Mouse (Mus musculus) heart, embryonic 12.5 days (tissue): Measurements from ENCODE around the gene Rmnd5b. TPM values are rescaled to one million over a fixed set of nuclear protein-coding genes. Genes with fewer than 3 reads are reported as not detected.
A peak's percentile ranks its signal among the peaks of the same experiment; 100 is the strongest.

Experiments used
- ATAC-seq: fragments of 200-750 bp; cut with Nextera tagmentation; 2 replicates; pipeline ENCODE4 v1.8.0; 2017; ENCODE audit warnings: moderate TSS enrichment, moderate library complexity; ENCODE audit not compliant: insufficient number of reproducible peaks, low FRiP score
- H3K27ac ChIP-seq: fragments of 300-500 bp; sonication (generic); 2 replicates; pipeline ENCODE4 v1.5.1; 2016; ENCODE audit warnings: mild to moderate bottlenecking, moderate library complexity; ENCODE audit not compliant: poor library complexity, severe bottlenecking
- H3K27me3 ChIP-seq: fragments of 300-500 bp; sonication (generic); replicated peaks from 2 replicates; pipeline ENCODE4 v1.6.1; 2016; ENCODE audit warnings: mild to moderate bottlenecking, moderate library complexity
- H3K36me3 ChIP-seq: fragments of 300-500 bp; sonication (generic); 2 replicates; pipeline ENCODE4 v1.6.1; 2016; ENCODE audit warnings: mild to moderate bottlenecking, moderate library complexity
- H3K4me1 ChIP-seq: fragments of 300-500 bp; sonication (generic); replicated peaks from 2 replicates; pipeline ENCODE4 v1.6.1; 2016; ENCODE audit warnings: mild to moderate bottlenecking
- H3K4me2 ChIP-seq: fragments of 300-500 bp; sonication (generic); 2 replicates; pipeline ENCODE4 v1.6.1; 2016; ENCODE audit warnings: mild to moderate bottlenecking, moderate library complexity
- H3K4me3 ChIP-seq: fragments of 300-500 bp; sonication (generic); 2 replicates; pipeline ENCODE4 v1.5.1; 2016; ENCODE audit warnings: mild to moderate bottlenecking
- H3K9ac ChIP-seq: fragments of 300-500 bp; sonication (generic); 2 replicates; pipeline ENCODE4 v1.6.1; 2016; ENCODE audit warnings: mild to moderate bottlenecking, moderate library complexity
- H3K9me3 ChIP-seq: fragments of 300-500 bp; sonication (generic); replicated peaks from 2 replicates; pipeline ENCODE4 v1.6.1; 2016; ENCODE audit warnings: mild to moderate bottlenecking, moderate library complexity
- WGBS: fragments of 180-500 bp; shearing (Covaris S2); methylation state at CpG from one replicate; pipeline ENCODE4 v1.1.7; 2016; 5-methylcytosine and 5-hydroxymethylcytosine counted together
- polyA plus RNA-seq: library from polyadenylated mRNA; unstranded; fragments of >200 nt; fragmentation: Nextera tagmentation; extraction: Ambion mirVana; gene quantifications from 2 replicates; pipeline ENCODE4 v1.2.1, GENCODE M21; 2016

The Rmnd5b gene
- polyA plus RNA-seq, 1 experiment from 2014 or later: 28.5 TPM

DNA sequence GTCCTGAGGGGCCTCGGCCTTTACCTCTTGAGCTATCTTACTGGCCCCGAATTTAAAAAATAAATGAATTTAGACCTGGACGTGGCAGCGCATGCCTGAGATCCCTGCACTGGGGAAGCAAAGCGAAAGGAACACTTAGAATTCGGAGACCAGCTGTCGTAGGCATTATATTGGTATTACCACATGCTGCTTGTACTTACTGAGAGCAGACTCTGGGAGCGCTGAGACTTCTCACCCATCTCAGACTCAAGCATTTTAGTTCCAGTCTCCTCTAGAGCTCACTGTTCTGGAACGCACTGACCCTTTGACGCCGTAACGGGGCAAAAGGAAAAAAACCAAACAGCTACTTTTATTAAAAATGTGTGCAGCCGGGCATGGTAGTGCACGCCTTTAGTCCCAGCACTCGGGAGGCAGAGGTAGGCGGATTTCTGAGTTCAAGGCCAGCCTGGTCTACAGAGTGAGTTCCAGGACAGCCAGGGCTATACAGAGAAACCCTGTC lies 26.2 kb upstream of the Rmnd5b start:
- Histone ChIP-seq H3K4me1 (peaks cover 8% of the 10 kb centered on the region), H3K27me3 (no peaks in the 10 kb centered on the region; the same call in 1 of the 2 replicates), H3K9me3 (no peaks in the 10 kb centered on the region), H3K4me2 (no peak overlapping the region), H3K36me3 (no peaks in the 10 kb centered on the region), H3K9ac (no peak overlapping the region), H3K27ac (no peak overlapping the region), H3K4me3 (no peak overlapping the region)
- no peak for ATAC-seq
- 79% methylated on average over 16 of the region's 16 CpGs for WGBS

DNA sequence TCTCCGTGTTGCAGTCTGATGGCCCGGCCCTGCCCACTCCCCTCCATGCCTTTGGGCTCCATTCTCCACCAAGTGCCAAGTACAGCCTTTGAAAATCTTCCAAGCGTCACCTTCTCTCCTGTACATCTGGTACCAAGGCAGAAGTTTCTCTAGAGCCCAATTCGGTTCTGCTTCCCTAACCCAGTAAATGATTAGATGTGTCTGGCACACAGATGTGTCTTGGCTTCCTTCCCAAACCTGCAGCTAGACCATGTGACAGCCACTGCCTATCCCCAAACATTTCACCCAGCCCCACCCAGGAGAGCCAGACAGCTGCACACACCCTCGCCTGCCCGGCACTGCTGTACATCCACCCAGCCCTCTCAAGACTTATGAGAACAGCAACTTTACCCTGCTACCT lies 23.0 kb upstream of the Rmnd5b start:
- Histone ChIP-seq H3K9me3 (no peaks in the 10 kb centered on the region), H3K4me3 (no peak overlapping the region), H3K9ac (no peak overlapping the region; the same call in 1 of the 2 replicates), H3K36me3 (no peaks in the 10 kb centered on the region), H3K4me2 (no peak overlapping the region), H3K27me3 (peaks cover 3% of the 10 kb centered on the region; the same call in 1 of the 2 replicates), H3K4me1 (peaks cover 8% of the 10 kb centered on the region), H3K27ac (no peak overlapping the region)
- WGBS: 65% methylated on average over 6 of the region's 6 CpGs
- ATAC-seq: 0 out of 2 replicates have a peak, but pooled peaks have one; percentile 33

DNA sequence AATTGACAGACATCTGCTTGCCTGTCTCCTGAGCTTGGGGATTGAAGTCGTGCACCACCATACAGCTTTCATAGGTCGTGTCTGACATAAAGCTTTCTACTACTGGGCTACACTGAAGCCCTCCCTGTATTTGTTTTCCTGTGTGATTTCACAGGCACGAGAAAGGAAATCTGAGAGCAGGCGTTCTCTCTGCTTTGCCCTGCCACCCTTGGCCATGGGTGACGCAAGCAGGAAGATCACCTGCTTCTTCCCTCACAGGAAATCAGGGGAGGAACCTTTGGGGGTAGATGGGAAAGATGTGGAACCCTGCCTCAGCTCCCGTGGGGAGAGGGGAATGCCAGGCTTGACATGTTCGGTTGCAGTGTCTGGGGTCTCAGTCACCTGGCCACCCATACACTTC lies 22.6 kb upstream of the Rmnd5b start:
- no peak overlapping the region for H3K27ac ChIP-seq

DNA sequence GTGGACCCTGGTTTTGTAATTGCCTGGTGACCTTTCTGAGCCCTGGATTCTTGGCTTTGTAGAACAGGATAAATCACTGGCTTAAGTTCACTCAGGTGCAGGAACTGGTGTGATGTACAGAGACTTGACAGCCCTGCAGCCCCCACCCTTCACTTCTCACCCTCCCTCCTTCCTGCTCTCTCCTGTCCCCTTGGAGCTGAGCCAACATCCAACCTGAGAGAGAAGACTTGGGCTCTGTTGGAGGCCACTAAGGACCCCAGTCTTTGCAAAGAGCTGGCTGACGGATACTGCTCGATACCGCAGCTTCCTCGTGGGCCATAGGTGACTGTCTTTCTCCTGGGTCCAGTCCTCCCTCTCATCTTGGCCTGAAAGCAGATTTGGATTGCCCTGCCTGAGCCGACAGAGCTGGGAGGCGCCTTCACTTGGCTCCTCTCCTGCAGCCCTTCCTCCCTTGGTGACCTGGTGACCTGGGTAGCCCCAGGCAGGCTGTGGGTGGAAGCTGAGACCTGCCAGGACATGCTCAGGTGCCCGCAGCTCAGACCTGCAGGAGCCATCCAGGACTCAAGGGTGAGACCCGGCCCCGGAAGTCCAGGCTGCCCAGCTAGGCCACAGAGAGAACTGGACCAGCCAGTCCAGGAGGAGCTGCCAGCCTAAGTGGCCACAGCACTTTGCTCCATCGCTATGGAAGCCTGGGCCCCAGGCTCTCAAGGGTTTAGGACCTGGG lies 21.3 kb upstream of the Rmnd5b start:
- Histone ChIP-seq H3K9me3 (no peaks in the 10 kb centered on the region), H3K4me2 (no peak overlapping the region), H3K4me1 (peaks cover 8% of the 10 kb centered on the region), H3K27me3 (peaks cover 3% of the 10 kb centered on the region; the same call in 1 of the 2 replicates), H3K27ac (no peak overlapping the region), H3K36me3 (no peaks in the 10 kb centered on the region), H3K9ac (no peak overlapping the region), H3K4me3 (no peak overlapping the region)
- WGBS: 84% methylated on average over 10 of the region's 10 CpGs
- ATAC-seq: no peak

More for the DNA sequence above, 22.6 kb upstream of the Rmnd5b start:
- Histone ChIP-seq H3K4me3 (no peak overlapping the region), H3K4me1 (peaks cover 8% of the 10 kb centered on the region), H3K36me3 (no peaks in the 10 kb centered on the region), H3K27me3 (peaks cover 3% of the 10 kb centered on the region; the same call in 1 of the 2 replicates), H3K9me3 (no peaks in the 10 kb centered on the region), H3K4me2 (no peak overlapping the region), H3K9ac (no peak overlapping the region)
- WGBS: 59% methylated on average over 7 of the region's 7 CpGs
- ATAC-seq: no peak

DNA sequence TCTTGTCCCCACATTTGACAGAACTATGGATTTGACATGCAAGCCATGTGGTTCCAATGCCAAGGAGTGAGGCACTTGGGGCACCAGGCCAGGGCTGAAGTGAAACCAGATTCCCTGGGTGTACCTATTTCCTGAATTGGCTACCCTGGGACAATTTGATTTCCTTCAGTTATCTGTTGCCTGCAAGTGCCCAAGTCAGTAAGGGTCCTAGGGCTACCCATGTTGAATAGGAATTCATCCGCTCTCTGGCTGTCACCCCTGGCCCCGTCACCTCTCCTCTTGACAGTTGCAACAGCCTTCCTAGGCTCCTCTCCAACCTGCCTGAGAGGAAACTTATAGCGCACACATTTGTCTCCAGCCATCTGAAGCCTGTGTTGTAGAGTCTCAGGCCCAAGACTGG lies 19.2 kb upstream of the Rmnd5b start:
- Histone ChIP-seq H3K9me3 (no peaks in the 10 kb centered on the region), H3K9ac (no peak overlapping the region), H3K4me3 (no peak overlapping the region), H3K4me1 (peaks cover 14% of the 10 kb centered on the region), H3K4me2 (no peak overlapping the region), H3K27ac (no peak overlapping the region), H3K36me3 (no peaks in the 10 kb centered on the region), H3K27me3 (peaks cover 3% of the 10 kb centered on the region; the same call in 1 of the 2 replicates)
- ATAC-seq: no peak
- 86% methylated on average over 3 of the region's 3 CpGs for WGBS

DNA sequence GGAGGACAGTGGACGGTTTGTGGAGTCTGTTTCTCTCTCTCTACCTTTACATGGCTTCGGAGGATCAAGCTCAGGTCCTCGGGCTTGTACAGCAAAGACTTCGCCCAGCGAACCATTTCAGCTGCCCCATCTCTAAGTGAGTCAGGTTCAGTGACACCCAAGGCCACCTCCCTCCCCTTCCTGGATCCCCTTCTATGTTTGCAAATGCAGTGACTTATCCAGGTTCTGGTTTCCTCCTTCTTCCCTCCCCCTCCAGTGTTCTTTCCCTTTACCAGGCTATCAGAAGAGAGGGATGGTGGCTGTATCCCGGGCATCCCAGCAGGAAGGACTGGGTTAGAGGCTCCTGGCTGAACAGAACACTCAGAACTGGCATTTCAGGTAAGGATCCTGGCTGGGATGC lies 18.0 kb upstream of the Rmnd5b start:
- H3K9me3 ChIP-seq: no peaks in the 10 kb centered on the region
- H3K4me3 ChIP-seq: no peak overlapping the region
- H3K27me3 ChIP-seq: peaks cover 3% of the 10 kb centered on the region; the same call in 1 of the 2 replicates
- no peak overlapping the region for H3K4me2 ChIP-seq
- ATAC-seq: no peak
- 76% methylated on average over 6 of the region's 6 CpGs for WGBS
- H3K4me1 ChIP-seq: peaks cover 21% of the 10 kb centered on the region
- no peaks in the 10 kb centered on the region for H3K36me3 ChIP-seq
- H3K9ac ChIP-seq: no peak overlapping the region
- no peak overlapping the region for H3K27ac ChIP-seq

DNA sequence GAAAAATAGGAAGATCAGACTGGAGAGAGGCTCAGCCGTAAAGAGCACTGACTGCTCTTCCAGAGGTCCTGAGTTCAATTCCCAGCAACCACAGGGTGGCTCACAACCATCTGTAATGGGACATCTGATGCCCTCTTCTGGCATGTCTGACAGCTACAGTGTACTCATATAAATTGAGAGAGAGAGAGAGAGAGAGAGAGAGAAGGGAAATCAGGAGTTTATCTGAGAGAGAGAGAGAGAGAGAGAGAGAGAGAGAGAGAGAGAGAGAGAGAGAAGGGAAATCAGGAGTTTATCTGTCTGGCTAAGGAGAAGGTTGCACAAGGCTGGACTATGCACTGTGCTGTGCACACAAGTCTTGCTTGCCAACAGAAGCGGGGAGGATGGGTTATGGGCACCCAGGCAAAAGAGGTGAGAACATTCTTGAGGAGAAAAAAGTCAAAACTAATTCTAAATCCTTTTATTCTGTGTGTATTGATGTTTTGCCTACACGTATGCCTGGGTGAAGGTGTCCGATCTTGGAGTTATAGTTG lies 17.3 kb upstream of the Rmnd5b start:
- Histone ChIP-seq H3K36me3 (no peaks in the 10 kb centered on the region), H3K4me1 (peaks cover 26% of the 10 kb centered on the region), H3K9me3 (no peaks in the 10 kb centered on the region), H3K4me2 (no peak overlapping the region), H3K9ac (no peak overlapping the region), H3K27ac (no peak overlapping the region), H3K4me3 (no peak overlapping the region), H3K27me3 (peaks cover 3% of the 10 kb centered on the region; the same call in 1 of the 2 replicates)
- no peak for ATAC-seq
- 87% methylated on average over 4 of the region's 4 CpGs for WGBS

DNA sequence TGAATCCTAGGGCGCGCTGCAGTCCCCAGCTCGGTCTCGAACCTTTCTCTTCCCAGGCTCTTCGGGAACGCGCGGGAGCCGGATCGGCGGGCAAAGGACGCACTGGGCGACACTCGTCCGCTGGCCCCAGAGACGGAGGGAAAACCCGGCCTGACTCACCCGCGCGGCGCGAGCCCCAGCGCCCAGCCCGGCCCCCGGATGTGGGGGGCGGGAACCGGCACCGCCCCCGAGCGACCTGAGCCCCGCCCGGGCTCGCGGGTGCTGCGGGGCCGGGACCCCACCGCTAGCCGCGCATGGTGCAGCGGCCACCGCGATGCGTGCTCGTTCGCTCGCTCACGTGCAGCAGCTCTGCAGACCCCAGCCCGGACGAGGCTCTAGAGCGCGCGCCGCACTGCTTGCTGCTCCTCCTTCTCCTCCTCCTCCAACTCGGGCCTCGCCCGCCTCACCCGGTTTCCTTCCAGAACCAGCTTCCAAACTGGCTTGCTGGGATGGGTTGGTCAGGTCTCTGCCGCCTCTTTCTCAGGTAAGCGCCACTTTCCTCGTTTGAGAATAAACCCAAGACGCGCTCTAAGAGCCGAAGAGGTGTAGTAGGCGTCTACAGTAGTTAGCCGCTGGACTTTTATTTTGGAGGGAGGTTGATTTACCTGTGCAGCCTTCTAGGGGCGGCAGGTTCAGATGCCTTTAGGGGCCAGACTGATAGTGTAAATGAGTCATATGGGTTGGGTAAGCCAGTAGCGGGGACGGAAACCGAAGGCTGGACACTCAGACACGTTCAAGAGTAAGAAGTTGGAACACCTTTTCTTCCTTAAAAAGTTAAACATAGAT lies 15.2 kb upstream of the Rmnd5b start, which contains the start of the genes N4bp3 and D930048N14Rik:
Gene N4bp3, minus strand, starts transcription at position 152 of the 825 bp plus-strand sequence.
Gene D930048N14Rik, plus strand, starts transcription at position 264 of the 825 bp plus-strand sequence.
- WGBS: 1% methylated on average over 62 of the region's 70 CpGs
- ATAC-seq: peak; percentile 69
- H3K4me1 ChIP-seq: peaks cover 36% of the 10 kb centered on the region
- H3K9me3 ChIP-seq: no peaks in the 10 kb centered on the region
- H3K4me2 ChIP-seq: peak within 1 kb of the TSS; percentile 96
- H3K36me3 ChIP-seq: 0 out of 2 replicates have a peak, but pooled peaks cover under 1% of the 10 kb centered on the region
- peak within 1 kb of the TSS; percentile 84 for H3K9ac ChIP-seq
- peaks cover 3% of the 10 kb centered on the region; the same call in 1 of the 2 replicates for H3K27me3 ChIP-seq
- peak within 1 kb of the TSS; percentile 66 for H3K4me3 ChIP-seq
- H3K27ac ChIP-seq: no peak within 1 kb of the TSS

DNA sequence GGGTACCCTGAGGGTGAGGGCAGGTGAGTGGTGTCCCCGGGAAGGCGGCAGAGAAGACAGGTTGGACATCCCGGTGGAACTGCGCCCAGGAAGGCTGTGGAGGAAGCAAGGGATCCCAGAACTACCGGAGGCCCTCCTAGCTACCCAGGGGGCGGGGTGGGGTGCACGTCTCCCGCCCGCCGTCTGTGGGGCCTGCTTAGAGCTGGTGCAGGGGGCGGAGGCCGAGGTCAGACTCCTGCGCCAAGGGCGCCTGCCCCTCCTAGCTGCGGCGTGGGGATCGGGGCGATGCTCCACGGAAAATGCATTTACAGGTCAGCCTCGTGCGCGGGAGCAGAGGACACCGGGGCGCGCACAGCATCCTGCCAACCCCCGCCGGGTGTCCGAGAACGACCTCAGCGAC lies 14.6 kb upstream of the Rmnd5b start:
- peaks cover 5% of the 10 kb centered on the region for H3K27me3 ChIP-seq
- no peak overlapping the region for H3K27ac ChIP-seq
- H3K4me2 ChIP-seq: peak overlapping the region; percentile 96
- WGBS: 2% methylated on average over 30 of the region's 30 CpGs
- no peaks in the 10 kb centered on the region for H3K9me3 ChIP-seq
- peak overlapping the region; percentile 84 for H3K9ac ChIP-seq
- peak overlapping the region; percentile 66 for H3K4me3 ChIP-seq
- 0 out of 2 replicates have a peak, but pooled peaks have one; percentile 8 for ATAC-seq
- peaks cover 36% of the 10 kb centered on the region for H3K4me1 ChIP-seq
- peaks cover 6% of the 10 kb centered on the region for H3K36me3 ChIP-seq

DNA sequence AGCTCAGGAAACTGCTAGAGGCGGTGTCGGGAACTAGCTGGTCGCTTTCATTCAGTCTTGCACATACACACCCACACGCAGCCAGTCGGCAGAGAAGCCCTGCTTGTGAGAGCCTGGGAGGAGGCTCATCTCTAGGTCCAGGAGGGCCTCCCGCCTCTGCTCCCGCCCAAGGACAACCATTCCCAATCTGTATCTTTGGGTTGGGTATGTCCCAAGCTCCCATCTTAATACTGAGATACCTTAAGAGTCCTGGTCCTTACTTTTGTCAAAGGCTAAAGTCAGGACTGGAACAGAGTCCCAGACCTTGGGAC lies 14.1 kb upstream of the Rmnd5b start:
- WGBS: 4% methylated on average over 7 of the region's 7 CpGs
- Histone ChIP-seq H3K9me3 (no peaks in the 10 kb centered on the region), H3K27ac (no peak overlapping the region), H3K4me1 (peaks cover 36% of the 10 kb centered on the region), H3K4me2 (peak overlapping the region; percentile 96), H3K9ac (peak overlapping the region; percentile 84), H3K36me3 (peaks cover 10% of the 10 kb centered on the region), H3K27me3 (peaks cover 9% of the 10 kb centered on the region), H3K4me3 (peak overlapping the region; percentile 66)
- no peak for ATAC-seq
